Mouse (Mus musculus): Measurements from ENCODE around the gene Krt6a.

GRCm38 (mm10) chr15:101647280-101647679, 46.8 kb downstream of the Krt6a start, which contains the start of gene Gm5478:
- no peak for TF ChIP-seq CTCF (IDR thresholded peaks at IDR 0.05; ENCODE audit: low read depth)
- TF ChIP-seq EP300 (optimal IDR thresholded peaks at IDR 0.05): no peak
